Mouse (Mus musculus): ENCODE measurements around the gene Kdm2b. TPM values are rescaled to one million over a fixed set of nuclear protein-coding genes. Genes with fewer than 3 reads are reported as not detected.

Gene Kdm2b
- polyA plus RNA-seq, 1 experiment from 2014 or later, result 62.5 TPM

DNA sequence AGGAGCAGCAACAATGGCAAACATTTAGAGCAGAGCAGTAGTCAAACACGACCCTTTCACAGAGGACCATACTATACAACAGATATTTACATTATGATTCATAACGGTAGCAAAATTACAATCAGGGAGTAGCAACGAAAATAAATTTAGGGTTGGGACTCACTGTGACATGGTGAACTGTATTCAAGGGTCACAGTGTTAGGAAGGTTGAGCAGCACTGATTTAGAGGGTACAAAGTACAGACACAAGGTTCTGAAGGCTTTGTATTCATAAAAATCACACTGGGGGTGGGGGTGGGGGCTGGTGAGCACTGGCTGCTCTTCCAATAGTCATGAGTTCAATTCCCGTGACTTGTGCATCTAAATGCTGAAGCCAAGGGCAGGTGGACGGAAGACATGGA, 69.1 kb downstream of the Kdm2b start:
- H3K9ac ChIP-seq (ENCODE audit: low read depth, low read length), result no peak overlapping the region
- H3K9me3 ChIP-seq (replicated peaks; ENCODE audit: low read length), result no peaks in the 10 kb centered on the region
- TF ChIP-seq CTCF (IDR thresholded peaks at IDR 0.05; ENCODE audit: low read depth), result no peak
- no peak overlapping the region for H3K4me2 ChIP-seq (ENCODE audit: low read length)
- H3K36me3 ChIP-seq (ENCODE audit: insufficient read depth, low read length), result no peaks in the 10 kb centered on the region
- H3K27me3 ChIP-seq (ENCODE audit: insufficient read depth, low read length), result no peaks in the 10 kb centered on the region
- no peak overlapping the region for H3K27ac ChIP-seq
- no peak for DNase-seq (ENCODE audit: low spot score)
- no peaks in the 10 kb centered on the region for H3K4me1 ChIP-seq (replicated peaks; ENCODE audit: insufficient read depth, low read length)
- ATAC-seq (replicated peaks; ENCODE audit: low FRiP score, low read depth), result no peak
- H3K4me3 ChIP-seq (replicated peaks; ENCODE audit: low read depth, low read length), result no peak overlapping the region
- WGBS, result 78% methylated on average over 5 of the region's 5 CpGs

DNA sequence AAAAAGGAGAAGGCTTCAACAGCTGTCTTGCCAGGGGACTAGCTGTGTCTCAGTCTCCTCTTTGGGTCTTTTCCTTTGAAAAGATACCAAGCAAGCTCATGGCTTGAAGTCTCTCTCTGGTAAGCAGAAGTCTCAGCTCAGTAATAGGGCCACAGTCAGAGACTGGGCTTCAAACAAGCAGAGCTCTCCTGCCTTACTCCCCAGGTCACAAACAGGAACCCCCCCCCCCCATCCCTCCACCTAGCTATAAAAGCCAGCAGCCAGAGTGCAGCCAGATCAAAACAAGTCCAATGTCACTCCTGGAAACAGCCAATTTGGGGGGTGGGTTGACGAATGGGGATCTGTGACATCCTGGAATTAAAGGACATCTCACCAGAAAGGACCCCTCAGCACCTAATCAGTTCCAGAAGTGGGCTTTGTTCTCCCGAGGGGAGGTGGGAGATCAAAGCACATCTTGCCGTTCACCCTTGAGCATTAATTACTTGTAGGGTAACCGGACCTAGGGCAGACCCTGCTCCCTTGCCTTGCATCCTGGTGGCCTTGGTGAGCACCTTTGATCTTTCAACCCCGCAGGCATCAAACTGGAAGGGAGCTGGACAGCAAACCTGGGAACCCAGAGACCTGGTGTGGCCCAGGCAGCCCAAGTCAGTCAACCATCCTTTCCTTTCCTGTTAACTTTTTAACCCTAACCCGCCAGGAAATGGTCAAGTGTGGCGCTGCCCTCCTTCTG, 71.5 kb downstream of the Kdm2b start:
- DNase-seq (ENCODE audit: low spot score), result peak; percentile 47
- 15% methylated on average over 7 of the region's 7 CpGs for WGBS
- no peak overlapping the region for H3K9ac ChIP-seq (ENCODE audit: low read depth, low read length)

DNA sequence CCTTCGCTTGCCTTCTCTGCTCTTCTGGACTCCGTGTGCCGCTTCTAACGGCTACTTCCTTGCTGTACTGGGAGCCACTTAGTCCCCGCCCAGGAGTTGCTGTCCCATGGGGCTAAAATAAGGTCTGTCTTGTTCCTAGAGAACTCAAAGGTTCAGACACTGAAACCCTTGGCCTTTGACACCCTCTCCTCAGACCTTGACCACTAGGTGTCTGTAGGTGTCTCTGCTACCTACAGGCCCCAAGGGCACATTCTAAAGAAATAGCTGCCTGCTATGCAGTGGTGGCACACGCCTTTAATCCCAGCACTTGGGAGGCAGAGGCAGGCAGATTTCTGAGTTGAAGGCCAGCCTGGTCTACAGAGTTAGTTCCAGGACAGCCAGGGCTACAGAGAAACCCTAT, 73.5 kb downstream of the Kdm2b start:
- ATAC-seq (replicated peaks; ENCODE audit: low FRiP score, low read depth) (no peak), DNase-seq (ENCODE audit: low spot score) (no peak)
- 0 out of 2 replicates have a peak, but pooled peaks cover 3% of the 10 kb centered on the region for H3K36me3 ChIP-seq (ENCODE audit: insufficient read depth, low read length)
- H3K9me3 ChIP-seq (replicated peaks; ENCODE audit: low read length), result no peaks in the 10 kb centered on the region
- TF ChIP-seq CTCF (IDR thresholded peaks at IDR 0.05; ENCODE audit: low read depth), result no peak
- H3K27ac ChIP-seq, result no peak overlapping the region
- no peaks in the 10 kb centered on the region for H3K4me1 ChIP-seq (replicated peaks; ENCODE audit: insufficient read depth, low read length)
- no peak overlapping the region for H3K4me2 ChIP-seq (ENCODE audit: low read length)
- WGBS, result 89% methylated on average over 6 of the region's 6 CpGs
- H3K9ac ChIP-seq (ENCODE audit: low read depth, low read length), result no peak overlapping the region
- no peaks in the 10 kb centered on the region for H3K27me3 ChIP-seq (ENCODE audit: insufficient read depth, low read length)
- no peak overlapping the region for H3K4me3 ChIP-seq (replicated peaks; ENCODE audit: low read depth, low read length)

More for the DNA sequence above, 71.5 kb downstream of the Kdm2b start:
- Histone ChIP-seq H3K27me3 (ENCODE audit: insufficient read depth, low read length) (no peaks in the 10 kb centered on the region), H3K4me1 (replicated peaks; ENCODE audit: insufficient read depth, low read length) (no peaks in the 10 kb centered on the region), H3K4me2 (ENCODE audit: low read length) (no peak overlapping the region), H3K4me3 (replicated peaks; ENCODE audit: low read depth, low read length) (no peak overlapping the region), H3K9me3 (replicated peaks; ENCODE audit: low read length) (no peaks in the 10 kb centered on the region), H3K27ac (peak overlapping the region; percentile 40; the same call in 1 of the 2 replicates), H3K36me3 (ENCODE audit: insufficient read depth, low read length) (0 out of 2 replicates have a peak, but pooled peaks cover 3% of the 10 kb centered on the region)
- ATAC-seq (replicated peaks; ENCODE audit: low FRiP score, low read depth), result peak; percentile 74
- no peak for TF ChIP-seq CTCF (IDR thresholded peaks at IDR 0.05; ENCODE audit: low read depth)

DNA sequence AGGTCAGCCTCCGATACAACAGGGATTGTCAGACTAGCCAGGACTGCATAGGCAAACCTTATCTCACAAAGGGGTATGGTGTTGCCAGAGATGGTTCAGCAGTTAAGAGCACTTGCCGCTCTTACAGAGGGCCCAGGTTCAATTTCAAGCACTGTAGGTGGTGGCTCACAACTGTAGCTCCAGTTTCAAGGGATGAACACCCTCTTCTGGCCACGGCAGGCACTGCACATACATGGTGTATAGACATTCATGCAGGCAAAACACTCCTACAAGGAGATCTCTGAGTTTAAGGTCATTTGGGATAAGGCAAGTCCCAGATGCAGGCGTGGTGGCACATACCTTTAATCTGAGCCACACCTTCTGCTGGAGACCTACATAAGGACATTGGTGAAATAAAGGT, 76.8 kb downstream of the Kdm2b start:
- TF ChIP-seq CTCF (IDR thresholded peaks at IDR 0.05; ENCODE audit: low read depth), result peak; percentile 40; the same call in 1 of the 2 replicates
- no peaks in the 10 kb centered on the region for H3K27me3 ChIP-seq (ENCODE audit: insufficient read depth, low read length)
- H3K27ac ChIP-seq, result no peak overlapping the region
- H3K4me2 ChIP-seq (ENCODE audit: low read length), result no peak overlapping the region
- no peaks in the 10 kb centered on the region for H3K4me1 ChIP-seq (replicated peaks; ENCODE audit: insufficient read depth, low read length)
- H3K9ac ChIP-seq (ENCODE audit: low read depth, low read length), result no peak overlapping the region
- WGBS, result 91% methylated on average over 4 of the region's 4 CpGs
- DNase-seq (ENCODE audit: low spot score), result no peak
- no peak overlapping the region for H3K4me3 ChIP-seq (replicated peaks; ENCODE audit: low read depth, low read length)
- 0 out of 2 replicates have a peak, but pooled peaks cover 3% of the 10 kb centered on the region for H3K36me3 ChIP-seq (ENCODE audit: insufficient read depth, low read length)
- no peaks in the 10 kb centered on the region for H3K9me3 ChIP-seq (replicated peaks; ENCODE audit: low read length)
- ATAC-seq (replicated peaks; ENCODE audit: low FRiP score, low read depth), result no peak

DNA sequence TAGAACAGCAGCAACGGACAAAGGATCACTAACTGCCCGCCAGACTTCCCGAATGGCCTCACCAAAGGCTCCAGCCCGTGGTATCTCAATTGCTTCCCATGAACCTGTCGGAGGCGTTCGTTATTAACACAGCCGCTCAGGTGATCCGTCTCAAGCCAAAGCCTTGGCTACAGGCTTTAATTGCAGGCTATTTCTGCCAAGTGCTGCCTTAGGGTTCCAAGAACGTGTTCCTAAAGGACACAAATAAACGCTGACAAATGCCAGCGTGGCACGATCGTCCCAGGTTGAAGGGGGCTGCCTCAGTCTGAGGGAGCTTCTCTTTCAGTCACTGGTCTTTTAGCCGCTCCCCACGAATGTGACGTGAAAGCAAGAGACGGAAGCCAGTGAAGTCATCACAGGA, 80.1 kb downstream of the Kdm2b start:
- TF ChIP-seq CTCF (IDR thresholded peaks at IDR 0.05; ENCODE audit: low read depth), result no peak
- no peaks in the 10 kb centered on the region for H3K27me3 ChIP-seq (ENCODE audit: insufficient read depth, low read length)
- no peak overlapping the region for H3K4me3 ChIP-seq (replicated peaks; ENCODE audit: low read depth, low read length)
- no peak for ATAC-seq (replicated peaks; ENCODE audit: low FRiP score, low read depth)
- 57% methylated on average over 18 of the region's 18 CpGs for WGBS
- H3K4me1 ChIP-seq (replicated peaks; ENCODE audit: insufficient read depth, low read length), result no peaks in the 10 kb centered on the region
- no peak for DNase-seq (ENCODE audit: low spot score)
- no peak overlapping the region for H3K9ac ChIP-seq (ENCODE audit: low read depth, low read length)
- H3K4me2 ChIP-seq (ENCODE audit: low read length), result no peak overlapping the region
- H3K27ac ChIP-seq, result peak overlapping the region; percentile 25; the same call in 1 of the 2 replicates
- no peaks in the 10 kb centered on the region for H3K9me3 ChIP-seq (replicated peaks; ENCODE audit: low read length)
- H3K36me3 ChIP-seq (ENCODE audit: insufficient read depth, low read length), result no peaks in the 10 kb centered on the region

DNA sequence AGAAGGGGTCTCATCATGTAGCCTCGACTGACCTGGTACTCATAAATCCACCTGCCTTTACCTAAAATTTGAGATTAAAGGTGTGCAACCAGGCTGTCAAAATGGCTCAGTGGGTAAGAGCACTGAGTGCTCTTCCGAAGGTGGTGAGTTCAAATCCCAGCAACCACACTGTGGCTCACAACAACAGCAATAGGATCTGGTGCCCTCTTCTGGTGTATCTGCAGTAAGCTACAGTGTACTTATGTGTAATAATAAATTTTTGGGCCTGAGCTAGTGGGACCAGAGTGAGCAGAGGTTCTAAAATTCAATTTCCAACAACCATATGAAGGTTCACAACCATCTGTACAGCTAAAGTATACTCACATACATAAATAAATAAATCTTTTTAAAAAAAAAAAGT, 81.6 kb downstream of the Kdm2b start:
- Histone ChIP-seq H3K4me1 (replicated peaks; ENCODE audit: insufficient read depth, low read length) (no peaks in the 10 kb centered on the region), H3K27me3 (ENCODE audit: insufficient read depth, low read length) (no peaks in the 10 kb centered on the region), H3K27ac (no peak overlapping the region), H3K9ac (ENCODE audit: low read depth, low read length) (no peak overlapping the region), H3K4me2 (ENCODE audit: low read length) (no peak overlapping the region), H3K36me3 (ENCODE audit: insufficient read depth, low read length) (no peaks in the 10 kb centered on the region), H3K9me3 (replicated peaks; ENCODE audit: low read length) (no peaks in the 10 kb centered on the region), H3K4me3 (replicated peaks; ENCODE audit: low read depth, low read length) (no peak overlapping the region)
- ATAC-seq (replicated peaks; ENCODE audit: low FRiP score, low read depth), result no peak
- peak; percentile 30; the same call in 1 of the 2 replicates for TF ChIP-seq CTCF (IDR thresholded peaks at IDR 0.05; ENCODE audit: low read depth)
- no peak for DNase-seq (ENCODE audit: low spot score)
- WGBS, result 95% methylated on average over 2 of the region's 2 CpGs
